Comparison of ENCODE assay signal across 26 mouse cellular contexts in genomic region chrX:13085621-13086020, GRCm38 (mm10). TPM values are rescaled to one million over a fixed set of nuclear protein-coding genes. Genes with fewer than 3 reads are reported as not detected.
A peak's percentile ranks its signal among the peaks of the same experiment; 100 is the strongest.
DNase-seq lines count a peak whose midpoint lies in the region; ATAC-seq and TF ChIP-seq lines count a peak whose summit lies in the region.
"Had no signal": no experiment of that assay in that cellular context is flagged by ENCODE, and none has a peak within 500 bp of the region (broad histone marks: within the 10 kb centered on the region; RNA-seq: fewer than 3 reads in every experiment).

No protein-coding gene starts in this region.

- ATAC-seq in CD4-positive, CD25-positive, alpha-beta regulatory T cell, adult 4 months, result no peak
- ATAC-seq: forebrain, embryonic 14.5 days had no signal

- no peak overlapping the region for H3K4me3 ChIP-seq in layer of hippocampus, adult 2 months
- H3K4me3 ChIP-seq: embryonic facial prominence, embryonic 15.5 days; heart, embryonic 13.5 days; hindbrain, embryonic 13.5 days; myocyte; neural tube, embryonic 13.5 days had no signal

- peak; percentile 57 for TF ChIP-seq CTCF in layer of hippocampus, adult 2 months (conservative IDR thresholded peaks at IDR 0.05)

- H3K27me3 ChIP-seq in splenic B cell, adult 2 months (ENCODE audit: control insufficient read depth, insufficient read depth, low read length, poor library complexity, severe bottlenecking), result no peaks in the 10 kb centered on the region
- H3K27me3 ChIP-seq: embryonic facial prominence, embryonic 15.5 days; hindbrain, embryonic 13.5 days; neural tube, embryonic 13.5 days had no signal

- no peaks in the 10 kb centered on the region for H3K36me3 ChIP-seq in splenic B cell, adult 2 months (ENCODE audit: control insufficient read depth, insufficient read depth, low read length, poor library complexity, severe bottlenecking)
- H3K36me3 ChIP-seq: embryonic facial prominence, embryonic 15.5 days; hindbrain, embryonic 13.5 days; neural tube, embryonic 13.5 days had no signal

- H3K27ac ChIP-seq in layer of hippocampus, adult 2 months, result no peak overlapping the region
- H3K27ac ChIP-seq: embryonic facial prominence, embryonic 15.5 days; heart, embryonic 13.5 days; hindbrain, embryonic 13.5 days; neural tube, embryonic 13.5 days had no signal

- DNase-seq in CD4-positive, CD25-positive, alpha-beta regulatory T cell, adult 2 months (ENCODE audit: low read depth, low spot score), result peak; percentile 26
- DNase-seq in layer of hippocampus, adult 2 months (ENCODE audit: low spot score in 2 of 2), result no peak
- no peak for DNase-seq in layer of hippocampus, adult 9-11 months
- peak; percentile 3 for DNase-seq in thymus, postnatal 14 days
- no peak for DNase-seq in thymus, adult 18-20 months
- peak; percentile 12 for DNase-seq in splenic B cell, adult 2 months (ENCODE audit: low read depth, low spot score)
- no peak for DNase-seq in frontal cortex, postnatal 14 days (ENCODE audit: low spot score in 2 of 2)
- DNase-seq: adrenal gland, postnatal 25 days; cerebellum, adult 9-10 months; gastrocnemius, postnatal 14 days; heart, adult 11 months; heart, postnatal 14 days; kidney, adult 9 months; kidney, postnatal 36 days; left cerebral cortex, postnatal 4 days; lung, embryonic 14.5 days; lung, postnatal 36 days; midbrain, embryonic 14.5 days; right cerebral cortex, postnatal 4 days had no signal

RNA-seq across cellular contexts. Expression of gene Usp9x, which starts 14.3 kb away (rescaled TPM):
- 10 to 100 TPM; 28.8 to 40.2 TPM for polyA plus RNA-seq in CD4-positive, CD25-positive, alpha-beta regulatory T cell, adult 4 months (2017; shearing (Covaris generic))
- 100 to 1,000 TPM; 225 to 232 TPM for total RNA-seq in layer of hippocampus, adult 2 months (2021)

Comparison
In these comparisons a context has a peak if more than half of its experiments do, and no peak if none do; other contexts are left out.
1. DNase-seq: peak in CD4-positive, CD25-positive, alpha-beta regulatory T cell, adult 2 months (single experiment), thymus, postnatal 14 days (single experiment) and splenic B cell, adult 2 months (single experiment); none in layer of hippocampus, adult 2 months (0 of 2), layer of hippocampus, adult 9-11 months (single experiment), thymus, adult 18-20 months (0 of 2) and frontal cortex, postnatal 14 days (0 of 2).